Mouse (Mus musculus): ENCODE data around the gene Kcnj15.

DNA sequence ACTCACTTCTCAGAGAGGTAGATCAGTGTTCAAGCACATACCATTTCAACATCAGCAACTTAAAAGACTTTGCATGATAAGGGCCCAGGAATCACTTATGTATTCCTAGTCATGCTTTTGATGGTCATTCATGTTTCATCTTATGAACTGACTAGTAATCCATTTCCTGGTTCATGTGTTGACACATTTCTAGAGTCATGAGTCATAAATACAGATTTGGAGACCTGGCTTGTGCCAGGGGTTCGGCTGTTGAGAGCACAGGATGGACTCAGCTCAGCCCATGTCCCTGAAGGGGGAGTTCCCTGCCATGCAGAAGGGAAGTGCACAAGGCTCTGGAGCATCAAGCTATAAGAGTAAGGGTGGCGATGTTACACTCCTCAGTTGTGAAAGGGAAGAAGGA is 15.7 kb downstream of the Kcnj15 start:
- TF ChIP-seq CTCF (IDR thresholded peaks at IDR 0.05; ENCODE audit: extremely low read depth, insufficient read depth, low read length) (no peak), POLR2A (IDR thresholded peaks at IDR 0.05; ENCODE audit: extremely low read depth, insufficient read depth, low read length) (no peak)
